Mouse (Mus musculus) T-cell, adult 2 months (primary cell): ENCODE measurements around the gene Arl15.
A peak's percentile ranks its signal among the peaks of the same experiment; 100 is the strongest.

ENCODE experiments used
- DNase-seq: peaks from one replicate; pipeline ENCODE4 v3.0.0; 2022; ENCODE audit warnings: low spot score

The Arl15 gene

DNA sequence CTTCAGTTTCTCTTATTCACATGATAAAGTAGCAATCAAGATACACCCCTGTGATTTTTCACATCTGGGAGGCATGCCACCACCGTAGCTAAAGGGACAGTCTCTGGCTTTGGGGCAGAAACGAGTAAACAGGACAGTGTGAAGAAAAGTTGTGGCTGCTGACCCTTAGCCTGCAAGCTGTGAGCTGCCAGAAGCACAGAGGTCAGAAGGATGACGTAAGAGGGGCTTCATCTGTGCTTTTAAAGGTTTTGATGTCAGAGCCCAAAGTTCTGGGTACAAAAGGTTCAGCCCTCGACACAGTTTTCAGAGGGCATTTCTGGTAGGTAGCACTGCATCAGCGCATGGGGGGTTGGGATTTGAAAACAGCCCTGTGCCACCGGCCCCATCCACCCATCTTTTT, 266.0 kb downstream of the Arl15 start:
- DNase-seq = no peak

DNA sequence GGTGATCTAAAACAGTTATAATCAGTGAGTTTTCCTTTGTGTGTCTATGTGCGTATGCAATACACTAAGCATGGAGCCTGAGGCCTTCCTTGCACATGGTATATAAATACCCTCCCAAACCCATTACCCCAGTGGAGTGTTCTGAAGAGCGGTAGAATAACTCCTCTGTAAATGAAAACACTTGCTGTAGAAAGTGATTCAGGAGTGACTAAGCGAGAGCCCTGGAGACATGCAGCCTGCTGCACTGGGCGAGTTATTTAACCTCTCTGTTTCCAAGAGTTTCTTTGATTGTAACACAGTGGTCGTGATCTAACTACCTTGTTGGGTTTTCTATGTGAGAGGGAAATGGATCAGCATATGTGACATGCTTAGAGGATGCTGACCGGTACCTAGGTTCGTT, 266.9 kb downstream of the Arl15 start:
- no peak for DNase-seq

DNA sequence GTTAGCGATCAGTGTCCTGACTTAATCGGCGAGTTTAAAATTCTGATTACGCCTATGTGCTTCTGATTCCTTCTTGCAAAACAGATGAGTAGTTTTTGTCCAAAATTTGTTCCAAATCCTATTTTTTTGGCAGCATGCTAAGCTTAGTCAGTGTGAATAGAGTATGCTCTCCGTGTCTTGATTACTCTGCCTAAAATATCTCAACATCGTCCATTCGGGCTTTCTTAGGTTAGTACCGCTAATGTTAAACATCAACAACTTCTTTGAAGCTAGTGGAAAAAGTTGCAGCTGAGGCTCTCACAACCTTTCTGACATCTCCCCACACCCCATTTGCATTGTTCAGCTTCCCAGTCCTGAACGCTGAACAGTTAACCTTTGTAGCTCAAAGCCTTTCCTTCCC, 269.8 kb downstream of the Arl15 start:
- no peak for DNase-seq

DNA sequence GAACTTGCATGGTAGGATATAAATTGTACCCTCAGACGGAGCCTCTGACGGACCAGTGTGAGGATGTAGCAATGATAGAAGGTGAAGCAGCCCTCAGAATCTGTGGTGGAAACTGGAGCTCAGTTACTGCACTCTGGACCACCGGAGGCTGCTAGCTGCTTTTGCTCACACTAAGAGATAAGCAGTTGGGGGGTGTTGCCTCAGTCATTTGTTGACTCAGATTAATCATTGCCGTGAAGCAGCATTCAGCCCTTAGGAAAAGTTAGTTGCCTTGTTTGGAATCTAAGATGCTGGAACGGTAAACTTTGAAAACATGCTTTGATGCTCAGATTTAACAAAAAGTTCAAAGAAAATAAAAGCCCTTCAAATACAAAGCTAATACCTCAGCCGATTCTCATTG, 270.7 kb downstream of the Arl15 start:
- no peak for DNase-seq

DNA sequence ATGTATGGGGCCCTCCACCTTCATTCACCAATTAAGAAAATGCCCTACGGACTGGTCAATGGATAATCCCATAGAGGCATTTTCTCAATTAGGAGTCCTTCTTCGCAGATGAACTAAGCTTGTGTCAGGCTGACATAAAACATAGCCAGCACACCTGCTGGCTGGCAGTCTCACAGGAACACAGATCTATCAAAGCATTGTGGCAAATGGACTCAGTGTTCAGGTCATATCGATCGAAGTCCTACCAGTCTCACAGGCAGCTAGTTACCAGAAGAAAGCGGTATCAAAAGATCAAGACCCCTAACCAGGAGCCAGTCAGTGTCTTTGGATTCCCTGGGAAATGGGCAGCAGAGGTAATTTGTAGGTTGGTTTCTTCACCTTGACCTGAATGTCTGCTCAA, 274.1 kb downstream of the Arl15 start:
- no peak for DNase-seq

DNA sequence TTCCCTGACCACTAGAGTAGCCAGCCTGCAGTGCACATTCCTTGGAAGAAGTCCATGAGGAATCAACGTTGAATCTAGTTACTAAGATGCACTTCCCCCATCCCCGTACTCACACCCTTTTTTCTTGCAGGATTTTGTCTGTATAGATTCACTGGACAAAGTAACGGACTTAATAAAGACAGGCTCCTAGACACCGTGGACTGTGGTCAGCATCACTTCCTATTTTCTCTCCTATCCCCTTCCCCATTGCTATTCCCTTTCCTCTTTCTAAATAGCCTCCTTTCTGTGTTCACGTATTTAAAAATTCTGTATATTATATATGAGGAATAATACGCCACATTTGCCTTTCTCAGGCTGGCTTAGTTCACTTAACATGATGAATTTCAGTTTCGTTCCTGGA, 277.1 kb downstream of the Arl15 start:
- no peak for DNase-seq

DNA sequence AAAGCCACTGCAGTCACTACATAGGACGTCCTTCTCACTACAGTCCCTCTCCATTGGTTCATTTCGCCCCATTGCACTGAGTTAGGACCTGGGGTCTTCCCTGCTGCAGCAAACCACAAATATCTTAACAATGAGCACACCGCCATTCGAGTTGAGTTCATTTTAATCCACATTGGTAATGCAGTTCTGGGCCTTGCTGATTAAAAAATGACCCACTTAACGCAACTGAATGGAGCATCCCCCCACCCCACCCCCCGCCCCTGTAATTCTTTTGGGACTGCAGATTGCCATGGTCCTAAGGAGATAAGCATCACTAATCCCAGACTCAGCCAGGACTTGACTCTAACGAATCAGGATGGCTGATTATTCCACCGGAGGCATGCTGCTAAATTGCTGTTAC, 280.2 kb downstream of the Arl15 start:
- DNase-seq = no peak

DNA sequence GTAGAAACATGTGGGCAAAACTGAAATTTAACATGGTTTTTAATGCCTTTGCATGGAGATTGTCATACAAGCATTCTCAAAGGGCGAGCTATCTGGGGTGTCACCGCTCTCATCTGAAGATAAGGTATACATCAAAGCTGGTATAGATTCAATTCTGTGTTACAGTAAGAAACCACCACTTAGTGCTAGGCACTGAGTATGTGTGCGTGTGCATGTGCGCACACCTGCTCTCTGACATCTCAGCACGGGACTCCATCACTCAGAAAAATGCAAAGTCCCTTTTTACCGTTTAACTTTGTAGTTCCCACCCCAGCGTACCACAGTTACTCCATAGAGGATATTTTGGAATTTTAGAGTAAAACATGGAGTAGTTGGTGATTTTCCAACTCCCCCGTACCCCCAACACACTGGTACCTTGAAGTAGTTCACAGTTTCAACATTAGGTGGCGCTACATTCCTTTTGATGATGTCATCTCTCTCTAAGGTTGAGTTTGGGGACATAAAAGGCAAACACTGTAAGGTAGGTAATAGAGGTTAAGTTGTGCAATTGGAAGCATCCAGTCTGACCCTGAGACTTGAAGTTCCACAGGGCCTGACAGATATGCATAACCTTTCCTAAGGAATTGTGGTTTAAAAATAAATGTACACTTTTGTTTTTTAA, 281.5 kb downstream of the Arl15 start:
- DNase-seq = peak; percentile 26

DNA sequence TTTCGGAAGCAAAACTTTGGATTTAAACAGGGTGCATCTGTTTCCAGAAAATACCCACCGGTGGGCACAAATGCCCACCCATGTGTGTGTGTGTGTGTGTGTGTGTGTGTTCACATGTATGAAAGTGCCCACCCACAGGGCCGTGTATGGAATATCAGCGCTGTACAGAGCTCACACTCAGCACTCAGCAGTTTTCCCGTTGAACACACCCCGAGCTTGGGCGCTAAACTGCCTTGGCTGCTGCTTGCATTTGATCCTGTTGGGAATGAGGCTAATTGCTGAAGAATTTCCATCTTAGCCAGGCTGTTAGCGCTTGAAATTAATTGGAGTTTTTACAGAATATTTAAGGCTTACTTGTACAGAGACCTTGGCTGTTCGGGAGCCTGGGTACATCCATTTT, 282.9 kb downstream of the Arl15 start:
- DNase-seq = no peak

DNA sequence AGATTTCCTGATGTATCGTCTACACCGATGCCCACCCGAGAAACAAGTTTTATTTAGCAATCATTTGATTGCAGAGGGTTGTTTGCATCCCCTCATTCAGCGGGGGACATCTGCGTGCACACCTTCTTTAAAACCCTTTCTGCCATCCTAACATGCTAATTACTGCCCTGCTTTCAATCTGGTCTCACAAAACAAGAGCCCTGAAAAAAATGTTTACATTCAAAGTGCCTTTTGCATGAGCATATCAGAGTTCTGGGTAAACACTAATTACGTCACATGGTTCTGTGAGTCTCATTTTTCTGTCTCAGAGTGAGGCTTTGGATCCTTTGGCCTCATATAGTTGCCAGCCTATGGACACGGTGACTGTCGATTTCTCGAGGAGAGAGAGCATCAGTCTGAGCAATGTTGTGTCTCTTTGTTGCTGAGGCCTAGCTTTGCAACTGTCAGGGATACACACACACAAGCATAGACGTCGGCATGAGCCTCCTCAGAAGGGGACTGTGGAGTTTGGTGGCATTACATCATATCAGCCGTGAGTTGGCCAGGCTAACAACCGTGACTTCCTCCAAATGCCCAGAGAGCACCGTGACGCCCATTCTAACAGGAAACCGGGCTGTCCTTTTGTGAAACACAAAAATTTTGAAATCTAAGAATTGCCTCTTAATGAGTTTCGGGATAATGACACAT, 283.4 kb downstream of the Arl15 start:
- no peak for DNase-seq

DNA sequence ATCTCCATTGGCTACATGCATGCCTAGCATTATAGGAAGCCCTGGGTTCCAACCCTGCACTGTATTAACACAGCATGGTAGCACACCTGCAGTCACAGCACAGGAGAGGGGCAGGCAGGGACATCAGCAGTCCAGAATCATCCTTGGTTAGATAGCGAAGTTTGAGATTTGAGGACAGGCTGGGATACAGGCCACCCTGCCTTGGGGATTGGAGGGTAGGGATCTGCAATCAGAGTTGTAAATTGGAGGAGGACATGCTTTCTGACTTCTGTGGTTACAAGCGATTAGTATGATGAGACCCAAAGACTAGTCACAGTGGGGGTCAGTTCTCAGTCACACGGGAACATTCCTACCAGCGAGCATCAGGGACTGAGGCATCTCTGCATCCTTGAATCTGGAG, 284.5 kb downstream of the Arl15 start:
- DNase-seq = no peak

DNA sequence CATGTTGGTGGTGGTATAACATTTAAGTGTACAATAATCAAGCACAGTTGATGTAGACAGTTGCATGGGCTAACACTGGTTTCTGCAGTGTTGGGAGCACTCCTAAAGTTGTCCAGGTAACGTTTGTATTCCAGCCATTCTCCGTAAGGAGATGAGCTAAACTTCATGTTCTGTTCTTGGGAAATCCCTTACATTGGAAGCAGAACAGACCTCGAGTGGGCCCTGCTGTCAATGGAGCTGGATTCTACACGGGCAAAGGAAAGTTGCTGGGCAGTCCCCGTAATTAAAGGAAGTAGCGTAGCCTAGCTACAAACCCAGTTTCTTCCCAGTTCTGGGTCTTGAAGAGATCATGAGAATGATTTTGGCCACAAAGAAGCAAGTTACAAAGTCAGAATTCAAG, 285.4 kb downstream of the Arl15 start:
- no peak for DNase-seq

DNA sequence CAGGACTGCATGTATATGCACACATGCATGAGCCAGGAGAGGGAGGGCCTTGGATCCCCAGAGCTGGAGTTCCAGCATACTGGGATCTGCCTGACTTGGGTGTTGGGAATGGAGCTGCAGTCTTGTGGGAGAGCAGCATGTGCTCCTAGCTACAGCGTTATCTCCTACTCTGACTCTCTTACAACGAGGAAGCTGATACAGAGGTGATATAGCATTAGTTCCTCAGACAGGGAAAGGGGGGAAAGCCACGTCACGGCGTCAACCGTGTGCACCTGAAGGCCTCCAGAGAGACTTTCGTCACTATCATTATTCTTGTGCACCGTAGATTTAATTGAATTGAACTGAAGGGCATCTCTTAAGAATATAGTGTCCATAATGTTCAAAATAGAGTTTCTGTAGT, 286.2 kb downstream of the Arl15 start:
- no peak for DNase-seq

DNA sequence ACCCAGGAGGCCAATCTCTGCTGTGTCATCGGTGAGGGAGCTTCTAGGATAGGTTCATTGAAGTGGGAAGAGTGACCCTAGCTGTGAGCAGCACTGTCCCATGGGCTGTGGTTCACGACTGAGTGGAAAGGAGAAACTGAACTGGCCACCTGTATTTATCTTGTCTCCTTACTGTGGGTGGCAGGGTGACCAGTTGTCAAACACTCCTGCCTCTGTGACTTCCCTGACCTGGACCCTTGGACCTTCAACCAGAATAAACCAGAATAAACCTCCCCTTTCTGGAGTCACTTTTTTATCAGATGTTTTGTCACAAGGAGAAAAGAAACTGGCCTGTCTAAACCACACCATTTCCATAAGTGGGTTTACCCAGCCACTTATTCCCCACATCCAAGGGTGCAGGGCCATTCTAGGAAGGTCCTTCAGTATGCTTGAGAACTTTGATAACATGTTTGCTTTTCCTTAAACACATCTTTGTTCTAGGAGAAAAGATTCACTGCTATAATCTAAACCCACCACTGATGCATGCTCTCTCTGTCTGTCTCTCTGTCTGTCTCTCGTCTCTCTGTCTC, 289.3 kb downstream of the Arl15 start:
- DNase-seq = no peak

DNA sequence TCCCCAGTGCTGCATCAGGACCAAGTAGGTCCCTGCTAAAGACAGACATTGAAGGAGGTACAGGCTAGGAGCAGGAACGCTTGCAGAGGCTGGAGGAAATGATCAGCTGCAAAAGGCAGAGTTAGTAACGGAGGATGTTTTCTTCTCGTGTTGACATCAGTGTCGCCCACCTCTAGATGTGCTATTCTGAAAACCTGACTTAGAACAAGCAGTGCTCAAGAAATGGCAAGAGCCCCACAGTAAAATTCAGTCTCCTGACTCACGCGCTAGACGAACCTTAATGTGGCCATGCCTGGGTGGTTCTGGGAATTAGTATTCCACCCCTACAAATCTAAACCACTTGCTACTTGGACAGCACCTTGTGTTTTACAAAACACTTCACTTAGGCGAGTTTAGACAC, 291.1 kb downstream of the Arl15 start:
- no peak for DNase-seq

DNA sequence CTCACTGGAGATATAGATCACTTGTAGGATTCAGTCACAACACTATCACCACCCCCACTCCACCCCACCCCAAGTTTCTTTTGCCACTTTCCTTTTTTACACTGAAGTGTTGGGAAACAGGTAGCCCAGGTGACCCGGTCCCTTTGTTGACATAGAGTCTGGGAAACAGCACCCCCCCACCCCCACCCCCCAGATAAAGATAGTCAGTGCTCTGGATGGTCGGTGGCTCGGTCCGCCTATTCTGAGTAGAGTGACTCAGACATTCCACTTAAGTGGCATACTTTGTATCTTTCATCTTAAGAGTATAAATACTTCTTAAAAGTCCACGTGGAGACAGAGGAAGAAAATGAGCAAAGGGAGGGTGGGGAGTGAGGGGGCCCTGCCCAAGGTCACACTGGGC, 292.0 kb downstream of the Arl15 start:
- DNase-seq = no peak

DNA sequence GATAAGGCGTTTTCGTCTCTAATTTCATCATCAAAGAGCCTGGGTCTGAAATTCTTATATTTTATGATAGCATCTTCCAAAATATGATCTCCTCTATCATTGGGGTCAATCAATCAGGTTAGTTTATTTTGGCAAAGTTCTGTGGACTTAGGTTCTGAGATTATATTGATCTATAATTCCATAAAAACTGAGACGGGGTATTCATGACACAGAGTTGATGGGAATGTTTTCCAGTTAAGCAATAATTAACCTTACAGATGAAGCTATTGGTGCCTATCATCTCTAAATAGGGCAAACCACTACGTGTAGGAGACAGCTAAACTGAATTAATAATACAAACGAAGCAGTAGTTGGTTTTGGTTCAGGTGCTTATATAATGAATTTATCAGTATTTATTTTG, 292.5 kb downstream of the Arl15 start:
- DNase-seq = no peak

DNA sequence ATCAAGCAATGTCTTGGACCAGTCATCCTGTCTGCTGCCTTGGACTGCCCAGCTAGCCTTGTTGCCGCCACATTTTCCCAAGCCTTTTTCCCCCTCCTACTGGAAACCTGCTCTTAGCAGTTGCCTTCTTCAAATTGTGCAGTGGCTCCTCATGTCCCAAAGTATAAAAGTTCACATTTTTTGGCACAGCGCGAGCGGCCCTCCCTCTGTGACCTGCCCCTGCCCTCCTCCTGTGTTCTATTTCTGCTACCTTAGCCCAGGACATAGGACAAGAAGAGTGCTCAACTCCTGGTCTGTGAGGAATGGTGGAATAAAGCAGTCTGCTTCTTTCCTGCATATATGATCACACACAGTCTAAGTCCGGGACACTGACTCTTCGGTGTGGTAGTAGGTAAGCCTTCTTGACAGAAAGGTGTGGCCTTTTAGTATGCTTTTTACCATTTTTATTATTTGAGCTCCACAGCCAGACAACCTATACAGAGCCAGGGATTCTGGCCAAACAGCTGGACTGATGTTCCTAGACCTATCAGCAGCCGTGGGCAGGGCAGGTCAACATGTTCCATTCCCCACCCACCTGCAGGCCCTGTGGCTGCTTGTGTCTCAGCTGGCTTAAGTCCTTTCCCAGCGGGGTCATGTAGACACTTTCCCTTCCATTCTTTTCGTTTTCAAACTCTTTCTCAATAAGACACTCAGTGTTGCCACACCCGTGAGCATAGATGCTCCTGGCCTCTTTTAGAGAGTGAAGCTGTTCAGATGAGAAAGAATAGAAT, 293.6 kb downstream of the Arl15 start:
- no peak for DNase-seq

DNA sequence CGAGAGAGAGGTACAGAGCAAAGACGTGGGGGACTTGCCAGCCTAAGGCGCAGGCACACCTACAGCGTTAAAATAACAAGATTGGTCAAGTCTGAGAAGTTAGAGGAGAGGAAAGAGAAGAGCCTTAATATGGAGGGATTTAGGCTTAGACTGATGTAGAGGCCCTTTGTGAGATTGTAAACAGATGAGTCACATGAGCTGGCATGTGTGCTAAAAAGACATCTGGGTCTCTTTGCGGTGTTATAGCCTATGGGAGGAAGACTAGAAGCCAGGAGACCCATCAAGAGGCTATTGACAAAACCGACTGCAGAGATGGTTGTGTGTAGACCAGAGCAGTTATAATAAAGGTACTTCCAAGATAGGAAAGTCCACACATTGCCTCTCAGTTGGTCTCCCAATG, 296.5 kb downstream of the Arl15 start:
- DNase-seq = no peak

DNA sequence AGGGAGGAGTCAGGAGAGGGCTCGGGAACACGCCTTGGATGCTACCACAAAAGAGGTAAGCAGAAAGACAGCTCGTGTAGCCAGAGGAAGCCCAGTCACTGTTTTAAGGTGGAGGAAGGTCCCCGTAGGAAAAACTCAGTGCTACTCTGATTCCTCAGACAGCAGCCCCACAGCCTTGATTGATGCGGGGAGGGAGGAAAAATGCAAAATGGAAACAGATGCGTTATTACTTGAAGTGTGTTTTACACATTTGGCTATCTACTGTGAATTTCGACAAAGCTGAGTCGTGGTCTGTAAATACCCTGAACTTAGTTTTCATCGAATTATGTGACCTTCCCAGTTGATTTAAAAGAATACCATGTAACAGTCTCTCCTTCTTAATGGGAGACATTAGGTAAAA, 296.9 kb downstream of the Arl15 start:
- no peak for DNase-seq

DNA sequence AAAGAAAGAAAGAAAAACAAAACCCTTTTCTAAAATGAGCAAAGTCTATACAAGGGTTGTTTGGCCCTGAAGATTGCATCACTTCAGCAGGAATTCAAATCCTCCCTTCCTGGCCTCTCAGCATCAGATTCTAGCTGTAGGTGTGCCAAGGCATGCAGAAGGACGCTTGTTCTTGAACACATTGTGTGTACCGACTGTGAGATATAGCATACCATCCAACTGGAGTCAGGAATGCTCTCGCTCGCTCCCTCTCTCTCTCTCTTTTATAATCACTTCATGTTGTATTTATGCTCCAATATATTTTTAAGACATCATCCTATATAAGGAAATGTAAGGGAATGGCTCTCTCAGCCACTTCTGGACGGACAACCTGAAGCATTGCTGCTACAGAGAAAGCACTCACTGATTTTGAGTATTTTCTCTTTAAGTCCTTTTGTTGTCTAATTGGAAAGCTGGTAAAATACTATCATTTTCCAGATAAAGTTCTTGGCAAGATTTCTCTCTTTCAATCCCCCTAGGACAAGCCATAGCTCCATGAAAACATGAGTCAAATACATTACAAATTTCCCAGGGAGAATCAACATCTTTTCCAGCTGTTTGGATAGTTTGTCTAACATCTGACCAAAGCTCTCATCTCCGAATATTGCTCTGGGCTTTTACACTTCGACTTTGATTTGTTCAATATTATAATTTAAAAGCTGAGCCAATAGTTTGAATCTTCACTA, 300.0 kb downstream of the Arl15 start:
- DNase-seq = no peak

DNA sequence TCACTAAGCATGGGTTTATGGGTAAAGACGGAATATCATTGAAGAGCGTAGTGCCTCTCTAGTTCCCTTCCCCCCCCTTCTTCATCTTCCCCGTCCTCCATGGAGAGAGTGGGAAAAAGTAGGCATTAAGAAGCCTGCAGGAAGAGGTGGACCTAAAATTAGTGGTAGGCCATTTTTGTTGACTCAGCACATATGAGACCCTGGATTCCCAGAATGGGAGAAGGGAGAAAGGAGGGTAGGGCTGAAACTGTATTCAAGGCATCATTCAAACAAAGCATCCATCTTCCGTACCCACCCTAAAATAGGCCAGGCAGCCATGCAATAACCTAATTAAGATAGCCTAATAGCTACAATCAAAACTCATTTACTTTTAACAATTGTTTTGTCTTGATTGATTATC, 301.1 kb downstream of the Arl15 start:
- DNase-seq = no peak
